Mouse (Mus musculus): ENCODE data around the gene S1pr4. TPM values are rescaled to one million over a fixed set of nuclear protein-coding genes. Genes with fewer than 3 reads are reported as not detected.

S1pr4 gene
- polyA plus RNA-seq, 1 experiment from 2014 or later = 7.4 TPM

GRCm38 (mm10) chr10:81538321-81539048 lies 38.6 kb upstream of the S1pr4 start:
- Histone ChIP-seq H3K27ac (ENCODE audit: low read depth) (0 out of 2 replicates have a peak overlapping the region, but pooled peaks have one; percentile 12), H3K4me3 (ENCODE audit: low read depth, low read length) (no peak overlapping the region), H3K9me3 (ENCODE audit: low read length) (no peaks in the 10 kb centered on the region), H3K9ac (replicated peaks) (no peak overlapping the region), H3K4me1 (ENCODE audit: insufficient read depth) (peaks cover 28% of the 10 kb centered on the region), H3K27me3 (ENCODE audit: insufficient read depth, low read length) (no peaks in the 10 kb centered on the region), H3K4me2 (ENCODE audit: low read depth, low read length) (no peak overlapping the region), H3K36me3 (replicated peaks; ENCODE audit: insufficient read depth, low read length) (peaks cover 10% of the 10 kb centered on the region; the same call in 1 of the 2 replicates)
- DNase-seq (no peak), ATAC-seq (peak; percentile 10)
- 68% methylated on average over 3 of the region's 3 CpGs for WGBS (ENCODE audit: insufficient replicate concordance)
- no peak for TF ChIP-seq EP300 (IDR thresholded peaks at IDR 0.05; ENCODE audit: low read depth)
- TF ChIP-seq CTCF (IDR thresholded peaks at IDR 0.05; ENCODE audit: low read depth) = no peak

GRCm38 (mm10) chr10:81537429-81537828 lies 37.5 kb upstream of the S1pr4 start:
- ATAC-seq (no peak), DNase-seq (no peak)
- Histone ChIP-seq H3K4me3 (ENCODE audit: low read depth, low read length) (no peak overlapping the region), H3K4me1 (ENCODE audit: insufficient read depth) (peaks cover 18% of the 10 kb centered on the region), H3K9ac (replicated peaks) (no peak overlapping the region), H3K27me3 (ENCODE audit: insufficient read depth, low read length) (no peaks in the 10 kb centered on the region), H3K27ac (ENCODE audit: low read depth) (no peak overlapping the region), H3K9me3 (ENCODE audit: low read length) (no peaks in the 10 kb centered on the region), H3K36me3 (replicated peaks; ENCODE audit: insufficient read depth, low read length) (peaks cover 15% of the 10 kb centered on the region), H3K4me2 (ENCODE audit: low read depth, low read length) (no peak overlapping the region)
- 65% methylated on average over 2 of the region's 2 CpGs for WGBS (ENCODE audit: insufficient replicate concordance)
- TF ChIP-seq CTCF (IDR thresholded peaks at IDR 0.05; ENCODE audit: low read depth) = no peak
- TF ChIP-seq EP300 (IDR thresholded peaks at IDR 0.05; ENCODE audit: low read depth) = no peak

- Histone ChIP-seq H3K27ac (ENCODE audit: low read depth) (no peak overlapping the region), H3K4me3 (ENCODE audit: low read depth, low read length) (no peak overlapping the region), H3K27me3 (ENCODE audit: insufficient read depth, low read length) (no peaks in the 10 kb centered on the region), H3K36me3 (replicated peaks; ENCODE audit: insufficient read depth, low read length) (peaks cover 20% of the 10 kb centered on the region), H3K4me2 (ENCODE audit: low read depth, low read length) (no peak overlapping the region), H3K9ac (replicated peaks) (no peak overlapping the region), H3K9me3 (ENCODE audit: low read length) (no peaks in the 10 kb centered on the region), H3K4me1 (ENCODE audit: insufficient read depth) (peaks cover 11% of the 10 kb centered on the region)
- DNase-seq (no peak), ATAC-seq (peak; percentile 17; the same call in 1 of the 2 replicates)
- no peak for TF ChIP-seq EP300 (IDR thresholded peaks at IDR 0.05; ENCODE audit: low read depth)
- TF ChIP-seq CTCF (IDR thresholded peaks at IDR 0.05; ENCODE audit: low read depth) = peak; percentile 73
- 65% methylated on average over 6 of the region's 6 CpGs for WGBS (ENCODE audit: insufficient replicate concordance)
These were observed 36.8 kb upstream of the S1pr4 start for GRCm38 (mm10) chr10:81536734-81537133.

- TF ChIP-seq CTCF (IDR thresholded peaks at IDR 0.05; ENCODE audit: low read depth) (no peak), EP300 (IDR thresholded peaks at IDR 0.05; ENCODE audit: low read depth) (no peak)
- no peak overlapping the region for H3K27ac ChIP-seq (ENCODE audit: low read depth)
- no peak overlapping the region for H3K4me3 ChIP-seq (ENCODE audit: low read depth, low read length)
- ATAC-seq (no peak), DNase-seq (no peak)
- H3K9me3 ChIP-seq (ENCODE audit: low read length) = no peaks in the 10 kb centered on the region
- 82% methylated on average over 16 of the region's 16 CpGs for WGBS (ENCODE audit: insufficient replicate concordance)
- H3K36me3 ChIP-seq (replicated peaks; ENCODE audit: insufficient read depth, low read length) = peaks cover 32% of the 10 kb centered on the region
- no peaks in the 10 kb centered on the region for H3K27me3 ChIP-seq (ENCODE audit: insufficient read depth, low read length)
- H3K4me1 ChIP-seq (ENCODE audit: insufficient read depth) = peaks cover 3% of the 10 kb centered on the region; the same call in 1 of the 2 replicates
- H3K9ac ChIP-seq (replicated peaks) = no peak overlapping the region
- H3K4me2 ChIP-seq (ENCODE audit: low read depth, low read length) = no peak overlapping the region
These were observed 34.9 kb upstream of the S1pr4 start for GRCm38 (mm10) chr10:81534826-81535225.

- no peaks in the 10 kb centered on the region for H3K9me3 ChIP-seq (ENCODE audit: low read length)
- H3K4me2 ChIP-seq (ENCODE audit: low read depth, low read length) = no peak overlapping the region
- DNase-seq = peak; percentile 90
- peak; percentile 99 for TF ChIP-seq CTCF (IDR thresholded peaks at IDR 0.05; ENCODE audit: low read depth)
- no peak for TF ChIP-seq EP300 (IDR thresholded peaks at IDR 0.05; ENCODE audit: low read depth)
- H3K4me3 ChIP-seq (ENCODE audit: low read depth, low read length) = no peak overlapping the region
- H3K27ac ChIP-seq (ENCODE audit: low read depth) = no peak overlapping the region
- ATAC-seq = peak; percentile 56
- H3K36me3 ChIP-seq (replicated peaks; ENCODE audit: insufficient read depth, low read length) = peaks cover 15% of the 10 kb centered on the region
- H3K4me1 ChIP-seq (ENCODE audit: insufficient read depth) = peaks cover 21% of the 10 kb centered on the region
- 5% methylated on average over 14 of the region's 14 CpGs for WGBS (ENCODE audit: insufficient replicate concordance)
- H3K27me3 ChIP-seq (ENCODE audit: insufficient read depth, low read length) = no peaks in the 10 kb centered on the region
- H3K9ac ChIP-seq (replicated peaks) = no peak overlapping the region
These were observed 26.8 kb upstream of the S1pr4 start for GRCm38 (mm10) chr10:81526779-81527178.

GRCm38 (mm10) chr10:81525017-81525694 lies 25.2 kb upstream of the S1pr4 start:
- DNase-seq (peak; percentile 64), ATAC-seq (peak; percentile 65)
- Histone ChIP-seq H3K27me3 (ENCODE audit: insufficient read depth, low read length) (no peaks in the 10 kb centered on the region), H3K9ac (replicated peaks) (no peak overlapping the region; the same call in 1 of the 2 replicates), H3K4me1 (ENCODE audit: insufficient read depth) (peaks cover 24% of the 10 kb centered on the region), H3K4me2 (ENCODE audit: low read depth, low read length) (peak overlapping the region; percentile 70), H3K36me3 (replicated peaks; ENCODE audit: insufficient read depth, low read length) (0 out of 2 replicates have a peak, but pooled peaks cover 2% of the 10 kb centered on the region), H3K9me3 (ENCODE audit: low read length) (no peaks in the 10 kb centered on the region), H3K27ac (ENCODE audit: low read depth) (peak overlapping the region; percentile 78), H3K4me3 (ENCODE audit: low read depth, low read length) (no peak overlapping the region)
- TF ChIP-seq CTCF (IDR thresholded peaks at IDR 0.05; ENCODE audit: low read depth) (no peak), EP300 (IDR thresholded peaks at IDR 0.05; ENCODE audit: low read depth) (no peak)
- 29% methylated on average over 12 of the region's 13 CpGs for WGBS (ENCODE audit: insufficient replicate concordance)

Measured in liver, postnatal 0 days (tissue).